Mouse (Mus musculus): ENCODE measurements around the gene Pde12. TPM values are rescaled to one million over a fixed set of nuclear protein-coding genes. Genes with fewer than 3 reads are reported as not detected.
"Not testable (repeated sequence)": the region's sequence is repeated elsewhere in the genome, so short reads cannot be mapped to it uniquely, and the experiment has no call there.

Pde12 gene
- polyA plus RNA-seq (2012), result 0.48 and 0.49 TPM in 2 replicates

GRCm38 (mm10) chr14:26669292-26670073 lies at the start of gene Pde12:
Gene Pde12 (minus strand): TSS chr14:26669883.
- Histone ChIP-seq H3K4me1 (ENCODE audit: control insufficient read depth) (peaks cover 68% of the 10 kb centered on the region), H3K4me3 (replicated peaks) (peak within 1 kb of the TSS; percentile 85), H3K9me3 (ENCODE audit: control insufficient read depth, low read length) (no peaks in the 10 kb centered on the region), H3K27me3 (ENCODE audit: control insufficient read depth) (no peaks in the 10 kb centered on the region), H3K36me3 (ENCODE audit: control insufficient read depth) (peaks cover 27% of the 10 kb centered on the region)
- TF ChIP-seq TAL1 (IDR thresholded peaks at IDR 0.05; ENCODE audit: low read length) (no peak), GATA1 (IDR thresholded peaks at IDR 0.05; ENCODE audit: low read length) (no peak)

GRCm38 (mm10) chr14:26705246-26705645 lies 35.6 kb upstream of the Pde12 start:
- not testable (repeated sequence) for H3K4me1 ChIP-seq (ENCODE audit: control insufficient read depth); H3K9me3 ChIP-seq (ENCODE audit: control insufficient read depth, low read length); H3K4me3 ChIP-seq (replicated peaks); H3K27me3 ChIP-seq (ENCODE audit: control insufficient read depth); H3K36me3 ChIP-seq (ENCODE audit: control insufficient read depth)

GRCm38 (mm10) chr14:26697912-26698311 lies 28.2 kb upstream of the Pde12 start:
- Histone ChIP-seq H3K4me3 (replicated peaks) (no peak overlapping the region), H3K4me1 (ENCODE audit: control insufficient read depth) (no peaks in the 10 kb centered on the region), H3K9me3 (ENCODE audit: control insufficient read depth, low read length) (no peaks in the 10 kb centered on the region), H3K36me3 (ENCODE audit: control insufficient read depth) (no peaks in the 10 kb centered on the region), H3K27me3 (ENCODE audit: control insufficient read depth) (no peaks in the 10 kb centered on the region)
- no peak for TF ChIP-seq TAL1 (IDR thresholded peaks at IDR 0.05; ENCODE audit: low read length)
- no peak for TF ChIP-seq GATA1 (IDR thresholded peaks at IDR 0.05; ENCODE audit: low read length)

GRCm38 (mm10) chr14:26692974-26693373 lies 23.3 kb upstream of the Pde12 start, which contains the start of gene Dnah12:
Gene Dnah12 (plus strand): TSS chr14:26693274.
- H3K4me1 ChIP-seq (ENCODE audit: control insufficient read depth), result no peaks in the 10 kb centered on the region
- no peaks in the 10 kb centered on the region for H3K27me3 ChIP-seq (ENCODE audit: control insufficient read depth)
- no peaks in the 10 kb centered on the region for H3K9me3 ChIP-seq (ENCODE audit: control insufficient read depth, low read length)
- TF ChIP-seq TAL1 (IDR thresholded peaks at IDR 0.05; ENCODE audit: low read length) (no peak), GATA1 (IDR thresholded peaks at IDR 0.05; ENCODE audit: low read length) (no peak)
- no peaks in the 10 kb centered on the region for H3K36me3 ChIP-seq (ENCODE audit: control insufficient read depth)
- H3K4me3 ChIP-seq (replicated peaks), result no peak within 1 kb of the TSS

- TF ChIP-seq TAL1 (IDR thresholded peaks at IDR 0.05; ENCODE audit: low read length) (no peak), GATA1 (IDR thresholded peaks at IDR 0.05; ENCODE audit: low read length) (no peak)
- Histone ChIP-seq H3K4me3 (replicated peaks) (no peak overlapping the region), H3K27me3 (ENCODE audit: control insufficient read depth) (no peaks in the 10 kb centered on the region), H3K4me1 (ENCODE audit: control insufficient read depth) (no peaks in the 10 kb centered on the region), H3K9me3 (ENCODE audit: control insufficient read depth, low read length) (no peaks in the 10 kb centered on the region), H3K36me3 (ENCODE audit: control insufficient read depth) (no peaks in the 10 kb centered on the region)
Observed at GRCm38 (mm10) chr14:26691363-26691762, 21.7 kb upstream of the Pde12 start.

GRCm38 (mm10) chr14:26690727-26691126 lies 21.0 kb upstream of the Pde12 start:
- Histone ChIP-seq H3K4me1 (ENCODE audit: control insufficient read depth) (no peaks in the 10 kb centered on the region), H3K27me3 (ENCODE audit: control insufficient read depth) (no peaks in the 10 kb centered on the region), H3K4me3 (replicated peaks) (no peak overlapping the region), H3K9me3 (ENCODE audit: control insufficient read depth, low read length) (no peaks in the 10 kb centered on the region), H3K36me3 (ENCODE audit: control insufficient read depth) (no peaks in the 10 kb centered on the region)
- TF ChIP-seq GATA1 (IDR thresholded peaks at IDR 0.05; ENCODE audit: low read length) (no peak), TAL1 (IDR thresholded peaks at IDR 0.05; ENCODE audit: low read length) (no peak)

- Histone ChIP-seq H3K36me3 (ENCODE audit: control insufficient read depth) (no peaks in the 10 kb centered on the region), H3K9me3 (ENCODE audit: control insufficient read depth, low read length) (no peaks in the 10 kb centered on the region), H3K4me1 (ENCODE audit: control insufficient read depth) (peaks cover 50% of the 10 kb centered on the region), H3K4me3 (replicated peaks) (peak overlapping the region; percentile 55), H3K27me3 (ENCODE audit: control insufficient read depth) (peaks cover 9% of the 10 kb centered on the region)
- TF ChIP-seq GATA1 (IDR thresholded peaks at IDR 0.05; ENCODE audit: low read length) (no peak), TAL1 (IDR thresholded peaks at IDR 0.05; ENCODE audit: low read length) (no peak)
Observed at GRCm38 (mm10) chr14:26675791-26676190, 6.1 kb upstream of the Pde12 start.

GRCm38 (mm10) chr14:26675371-26675770 lies 5.7 kb upstream of the Pde12 start:
- Histone ChIP-seq H3K4me3 (replicated peaks) (peak overlapping the region; percentile 55), H3K4me1 (ENCODE audit: control insufficient read depth) (peaks cover 55% of the 10 kb centered on the region), H3K27me3 (ENCODE audit: control insufficient read depth) (peaks cover 9% of the 10 kb centered on the region), H3K36me3 (ENCODE audit: control insufficient read depth) (no peaks in the 10 kb centered on the region), H3K9me3 (ENCODE audit: control insufficient read depth, low read length) (no peaks in the 10 kb centered on the region)
- TF ChIP-seq GATA1 (IDR thresholded peaks at IDR 0.05; ENCODE audit: low read length), result no peak
- TF ChIP-seq TAL1 (IDR thresholded peaks at IDR 0.05; ENCODE audit: low read length), result no peak

GRCm38 (mm10) chr14:26674476-26675169 lies 4.9 kb upstream of the Pde12 start:
- not testable (repeated sequence) for H3K9me3 ChIP-seq (ENCODE audit: control insufficient read depth, low read length); H3K36me3 ChIP-seq (ENCODE audit: control insufficient read depth); H3K4me3 ChIP-seq (replicated peaks); H3K27me3 ChIP-seq (ENCODE audit: control insufficient read depth)
- peaks cover 57% of the 10 kb centered on the region for H3K4me1 ChIP-seq (ENCODE audit: control insufficient read depth)

- not testable (repeated sequence) for H3K27me3 ChIP-seq (ENCODE audit: control insufficient read depth); H3K9me3 ChIP-seq (ENCODE audit: control insufficient read depth, low read length); H3K36me3 ChIP-seq (ENCODE audit: control insufficient read depth)
- H3K4me1 ChIP-seq (ENCODE audit: control insufficient read depth), result peaks cover 75% of the 10 kb centered on the region
- peak overlapping the region; percentile 46 for H3K4me3 ChIP-seq (replicated peaks)
Observed at GRCm38 (mm10) chr14:26671870-26672615, 2.4 kb upstream of the Pde12 start.
